Mouse (Mus musculus) spleen, adult 18-20 months (tissue): ENCODE measurements around the gene Nfasc.

Source experiments
- DNase-seq, 2 experiments: peaks; one replicate each; pipeline ENCODE4 v3.0.0; 2022; ENCODE audit warnings: mixed read lengths in 2 of 2

Gene Nfasc

GRCm38 (mm10) chr1:132580063-132580462 is 161.5 kb downstream of the Nfasc start:
- DNase-seq = no peak

GRCm38 (mm10) chr1:132576845-132577244 is 164.8 kb downstream of the Nfasc start:
- DNase-seq = no peak

DNA sequence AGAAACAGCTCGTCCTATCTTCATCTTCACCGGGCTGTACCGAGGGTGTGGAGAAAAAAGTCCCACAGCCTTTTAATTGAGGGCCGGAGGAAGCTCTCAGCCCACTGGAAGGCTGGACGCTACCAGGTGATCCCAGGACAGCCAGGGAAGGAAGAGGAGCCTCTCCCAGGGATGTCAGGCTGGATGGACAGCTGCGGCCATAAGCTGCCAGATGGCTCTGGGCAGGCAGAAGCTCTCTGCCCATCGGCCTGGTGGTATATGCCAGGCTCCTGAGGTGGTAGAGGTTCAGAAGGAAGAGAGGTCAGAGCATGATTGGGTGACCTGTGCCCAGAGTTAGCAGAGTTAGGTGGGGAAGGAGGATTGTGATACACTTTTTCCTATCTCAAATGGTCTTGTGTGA is 168.7 kb downstream of the Nfasc start:
- no peak for DNase-seq

GRCm38 (mm10) chr1:132571613-132572012 is 170.0 kb downstream of the Nfasc start:
- no peak for DNase-seq

GRCm38 (mm10) chr1:132570906-132571305 is 170.7 kb downstream of the Nfasc start:
- DNase-seq = no peak

- no peak for DNase-seq
Observed at GRCm38 (mm10) chr1:132570068-132570780, 171.4 kb downstream of the Nfasc start.

GRCm38 (mm10) chr1:132569516-132569915 is 172.1 kb downstream of the Nfasc start:
- DNase-seq = no peak

- no peak for DNase-seq
Observed at GRCm38 (mm10) chr1:132567336-132568125, 174.1 kb downstream of the Nfasc start.

- no peak for DNase-seq
Observed at GRCm38 (mm10) chr1:132565766-132566165, 175.8 kb downstream of the Nfasc start.

DNA sequence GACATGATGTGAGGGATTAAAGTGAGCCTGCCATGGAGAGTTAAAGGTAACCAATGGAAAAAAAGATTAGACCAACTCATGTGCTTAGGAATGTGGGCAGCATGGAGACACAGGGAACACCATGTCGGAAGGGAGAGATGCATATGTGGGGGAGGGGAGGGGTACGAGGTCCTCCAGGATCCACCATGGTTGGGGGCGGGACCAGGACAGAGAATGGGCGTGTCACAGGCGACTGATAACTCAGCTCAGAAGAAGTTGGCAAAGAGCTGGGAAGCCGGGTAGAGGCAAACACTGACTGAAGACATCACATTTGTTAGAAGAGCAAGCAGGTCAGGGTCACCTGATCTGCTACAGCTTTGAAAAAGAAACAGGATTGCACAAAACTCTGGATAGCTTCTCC is 176.7 kb downstream of the Nfasc start:
- DNase-seq = no peak

DNA sequence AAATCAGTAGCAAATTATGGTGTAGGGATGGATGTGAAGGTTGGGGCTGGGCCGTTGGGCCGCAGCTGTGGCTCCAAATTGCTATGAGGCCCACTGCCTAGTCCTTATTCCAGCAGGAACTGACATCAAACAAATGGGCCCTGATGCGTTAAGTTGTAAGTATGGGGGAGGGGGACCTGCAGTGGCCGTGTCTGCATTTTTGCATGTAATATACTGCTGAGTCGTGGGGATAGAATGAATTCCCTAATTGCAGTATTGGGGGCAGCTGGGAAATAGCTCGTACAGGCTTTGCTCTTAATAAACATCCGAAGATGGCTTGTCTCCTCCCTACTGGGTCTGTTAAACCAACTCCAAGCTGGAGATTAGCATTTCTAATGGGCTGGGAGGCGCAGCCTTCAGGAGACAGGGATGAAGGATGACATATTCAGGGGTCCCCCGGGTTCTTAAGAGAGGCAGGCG is 179.2 kb downstream of the Nfasc start:
- no peak for DNase-seq

DNA sequence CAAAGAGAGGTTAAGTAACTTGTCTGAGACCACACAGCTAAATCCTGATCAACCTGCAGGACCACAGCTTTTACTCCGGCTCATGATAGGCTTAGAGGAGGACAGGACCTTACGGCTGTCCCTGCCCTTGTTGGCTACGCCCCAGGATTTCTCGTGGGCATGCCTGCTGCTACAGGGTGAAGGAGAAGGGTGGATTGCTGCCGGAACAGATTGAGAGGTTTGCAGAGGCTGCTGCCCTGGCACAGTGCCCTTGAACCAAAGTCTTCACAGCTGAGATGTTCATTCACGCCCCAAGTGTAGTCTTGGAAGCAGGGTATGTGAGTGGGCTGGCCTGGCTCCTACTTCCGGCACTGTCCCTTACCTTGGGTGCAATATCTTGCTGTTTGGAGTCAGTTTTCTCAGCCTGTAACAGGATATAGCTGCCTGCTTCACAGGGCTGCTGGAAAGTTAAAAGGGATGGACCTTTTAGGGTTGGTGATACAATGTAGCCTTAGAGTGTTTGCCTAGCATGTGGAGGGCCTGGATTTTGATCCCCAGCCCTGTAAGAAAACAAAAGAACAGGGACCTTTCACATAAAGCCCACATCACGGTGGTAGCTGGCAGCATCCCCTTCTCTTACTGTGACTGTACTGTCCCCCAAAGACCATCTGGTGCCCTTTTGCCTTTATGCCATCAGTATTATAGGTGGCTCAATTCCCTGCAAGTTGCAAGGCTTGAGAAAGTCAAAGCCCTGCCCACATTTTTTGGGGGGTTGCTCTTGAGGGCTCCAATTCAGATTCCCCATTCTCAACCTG is 180.5 kb downstream of the Nfasc start:
- DNase-seq = no peak

GRCm38 (mm10) chr1:132559045-132559444 is 182.6 kb downstream of the Nfasc start:
- DNase-seq = no peak

DNA sequence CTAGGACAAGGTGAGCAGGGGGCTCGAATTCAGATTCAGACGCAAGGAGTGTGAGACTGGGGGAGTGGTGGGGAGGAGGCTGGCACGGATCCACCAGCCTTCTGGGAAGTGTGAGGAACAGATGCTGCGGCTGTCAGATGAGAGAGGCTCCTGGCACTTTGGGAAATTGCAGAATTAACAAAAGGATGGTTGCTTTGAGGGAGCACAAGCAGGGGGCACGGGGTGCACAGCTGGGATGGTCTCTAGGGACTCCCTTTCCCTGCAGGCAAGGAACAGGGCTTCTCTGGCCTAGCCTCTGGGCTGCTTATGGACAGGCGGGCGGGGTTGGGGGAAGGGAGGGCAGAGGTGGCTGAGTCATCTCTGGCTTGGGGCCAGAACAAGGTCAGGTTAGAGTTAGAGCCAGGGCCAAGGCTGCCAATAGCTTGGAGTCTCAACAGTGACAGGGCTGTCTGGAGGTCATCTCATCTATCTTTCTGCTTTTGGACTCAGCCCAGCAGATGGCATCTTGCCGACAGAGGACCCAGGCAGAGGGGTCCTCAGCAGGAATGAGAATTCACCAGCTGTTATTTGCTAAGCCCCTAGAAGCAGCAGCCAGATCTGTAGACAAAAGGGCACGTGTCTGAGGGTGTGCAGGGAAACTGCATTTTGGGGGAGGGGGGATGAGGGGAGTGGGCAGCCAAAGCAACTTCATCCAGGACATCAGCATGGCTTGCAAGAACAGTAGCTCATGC is 183.5 kb downstream of the Nfasc start:
- no peak for DNase-seq

DNA sequence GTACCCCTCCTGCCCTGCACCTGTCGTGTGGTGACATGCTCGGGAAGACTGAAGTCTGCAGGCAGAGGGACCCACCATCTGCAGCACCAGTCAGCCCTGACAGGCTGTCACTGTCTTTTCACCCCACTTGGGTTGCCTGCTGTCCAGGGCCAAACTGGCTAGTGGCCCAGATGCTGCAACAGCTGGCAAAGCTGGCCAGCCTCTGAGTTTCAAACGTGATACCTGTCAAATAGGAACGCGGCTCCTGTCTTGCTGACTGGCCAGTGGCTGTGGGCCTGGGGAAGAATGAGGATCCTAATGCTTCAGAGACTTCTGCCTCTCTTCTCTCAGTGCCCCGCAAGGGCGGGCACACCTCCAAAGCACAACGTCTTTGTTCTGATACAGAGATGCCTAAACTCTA is 197.8 kb downstream of the Nfasc start:
- no peak for DNase-seq

GRCm38 (mm10) chr1:132542762-132543306 is 198.8 kb downstream of the Nfasc start, which contains the start of gene Cntn2:
Gene Cntn2, minus strand, starts transcription at chr1:132543256.
- no peak for DNase-seq

- no peak for DNase-seq
Observed at GRCm38 (mm10) chr1:132541824-132542599, 199.6 kb downstream of the Nfasc start.

- peak in 1 of 2 experiments; percentile 37 for DNase-seq
Observed at GRCm38 (mm10) chr1:132541171-132541823, 200.3 kb downstream of the Nfasc start.

GRCm38 (mm10) chr1:132540701-132541100 is 200.9 kb downstream of the Nfasc start:
- no peak for DNase-seq

- DNase-seq = no peak
Observed at GRCm38 (mm10) chr1:132537736-132538135, 203.9 kb downstream of the Nfasc start.

DNA sequence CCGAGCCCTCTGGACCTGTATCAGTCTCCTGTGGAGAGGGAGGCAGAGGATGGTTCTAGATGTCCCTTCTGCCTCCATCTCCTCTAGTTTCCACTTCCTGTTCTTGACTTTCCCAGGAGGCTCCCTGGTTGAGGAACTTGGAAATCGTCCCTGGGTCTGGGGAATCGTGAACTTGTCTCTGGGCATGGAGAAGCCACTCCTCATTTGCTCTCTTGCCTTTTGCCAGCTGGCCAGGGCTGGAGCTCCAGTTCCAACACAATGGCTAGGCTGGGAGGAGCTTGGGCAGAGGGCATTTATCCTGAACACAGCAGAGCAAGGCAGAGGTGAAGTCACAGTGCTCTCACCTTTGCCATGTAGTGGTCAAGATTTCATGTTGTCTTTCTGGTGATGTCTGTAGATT is 205.2 kb downstream of the Nfasc start:
- DNase-seq = no peak
